Mouse (Mus musculus): ENCODE results near the gene Nr1d1. TPM values are rescaled to one million over a fixed set of nuclear protein-coding genes. Genes with fewer than 3 reads are reported as not detected.

The Nr1d1 gene
- polyA plus RNA-seq, 1 experiment from 2014 or later = 2.1 TPM

GRCm38 (mm10) chr11:98766816-98767215, 8.3 kb downstream of the Nr1d1 start:
- peaks cover 41% of the 10 kb centered on the region for H3K4me1 ChIP-seq
- peak overlapping the region; percentile 45; the same call in 1 of the 2 replicates for H3K9ac ChIP-seq
- H3K9me3 ChIP-seq = no peaks in the 10 kb centered on the region
- H3K4me2 ChIP-seq = peak overlapping the region; percentile 47
- peaks cover 64% of the 10 kb centered on the region for H3K36me3 ChIP-seq (replicated peaks)
- WGBS = 60% methylated on average over 5 of the region's 5 CpGs
- ATAC-seq (ENCODE audit: low FRiP score) = peak; percentile 36
- no peaks in the 10 kb centered on the region for H3K27me3 ChIP-seq
- H3K27ac ChIP-seq = peak overlapping the region; percentile 57
- H3K4me3 ChIP-seq (replicated peaks) = no peak overlapping the region

DNA sequence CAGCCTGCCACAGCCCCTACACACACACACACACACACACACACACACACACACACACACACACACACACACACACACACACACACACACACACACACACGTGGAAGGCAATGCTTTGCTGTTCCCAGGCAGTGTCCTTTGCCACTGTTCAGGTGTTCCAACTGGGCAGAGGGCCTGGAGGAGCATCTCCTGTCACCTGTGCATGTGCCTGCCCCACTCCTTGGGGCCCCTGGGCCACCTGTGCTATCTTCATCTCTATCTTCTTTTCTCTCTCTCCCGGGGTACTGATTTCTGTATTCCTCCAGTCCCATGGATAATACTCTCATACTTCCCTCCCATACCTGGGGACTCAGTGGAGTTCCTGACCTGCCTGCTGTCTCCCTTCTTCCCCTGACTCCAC, 8.8 kb downstream of the Nr1d1 start:
- peaks cover 41% of the 10 kb centered on the region for H3K4me1 ChIP-seq
- H3K36me3 ChIP-seq (replicated peaks) = peaks cover 62% of the 10 kb centered on the region
- no peak; the same call in 1 of the 2 replicates for ATAC-seq (ENCODE audit: low FRiP score)
- no peak overlapping the region for H3K4me3 ChIP-seq (replicated peaks)
- H3K4me2 ChIP-seq = no peak overlapping the region
- H3K27me3 ChIP-seq = no peaks in the 10 kb centered on the region
- no peaks in the 10 kb centered on the region for H3K9me3 ChIP-seq
- H3K9ac ChIP-seq = peak overlapping the region; percentile 45; the same call in 1 of the 2 replicates
- H3K27ac ChIP-seq = peak overlapping the region; percentile 57
- WGBS = 70% methylated on average over 1 of the region's 2 CpGs

- no peaks in the 10 kb centered on the region for H3K9me3 ChIP-seq
- peaks cover 41% of the 10 kb centered on the region for H3K4me1 ChIP-seq
- H3K36me3 ChIP-seq (replicated peaks) = peaks cover 60% of the 10 kb centered on the region
- H3K4me3 ChIP-seq (replicated peaks) = no peak overlapping the region
- no peak overlapping the region; the same call in 1 of the 2 replicates for H3K4me2 ChIP-seq
- H3K27me3 ChIP-seq = no peaks in the 10 kb centered on the region
- ATAC-seq (ENCODE audit: low FRiP score) = no peak
- 48% methylated on average over 9 of the region's 9 CpGs for WGBS
- H3K27ac ChIP-seq = peak overlapping the region; percentile 57
- peak overlapping the region; percentile 45 for H3K9ac ChIP-seq
These were observed 9.5 kb downstream of the Nr1d1 start for GRCm38 (mm10) chr11:98765421-98766309.

DNA sequence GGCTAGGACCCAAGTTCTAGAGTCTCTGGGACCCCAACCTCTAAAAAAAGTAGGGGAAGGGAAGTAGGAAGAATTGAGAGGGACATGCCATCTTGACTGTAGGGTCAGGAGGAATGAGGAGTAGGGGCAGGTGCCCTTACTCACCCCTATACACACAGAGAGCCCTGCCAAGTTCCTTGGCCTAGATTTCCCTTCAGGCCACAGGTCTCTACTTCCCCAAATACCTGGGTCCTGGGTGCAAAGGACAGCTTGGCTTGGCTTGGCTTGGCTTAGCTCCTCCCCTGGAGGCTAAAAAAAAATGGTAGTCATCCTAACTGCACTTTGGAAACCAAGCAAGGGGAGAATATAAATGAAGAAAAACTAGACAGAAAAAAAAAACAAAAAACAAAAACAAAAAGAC, 10.4 kb downstream of the Nr1d1 start:
- no peak overlapping the region for H3K27ac ChIP-seq
- H3K36me3 ChIP-seq (replicated peaks) = peaks cover 56% of the 10 kb centered on the region

DNA sequence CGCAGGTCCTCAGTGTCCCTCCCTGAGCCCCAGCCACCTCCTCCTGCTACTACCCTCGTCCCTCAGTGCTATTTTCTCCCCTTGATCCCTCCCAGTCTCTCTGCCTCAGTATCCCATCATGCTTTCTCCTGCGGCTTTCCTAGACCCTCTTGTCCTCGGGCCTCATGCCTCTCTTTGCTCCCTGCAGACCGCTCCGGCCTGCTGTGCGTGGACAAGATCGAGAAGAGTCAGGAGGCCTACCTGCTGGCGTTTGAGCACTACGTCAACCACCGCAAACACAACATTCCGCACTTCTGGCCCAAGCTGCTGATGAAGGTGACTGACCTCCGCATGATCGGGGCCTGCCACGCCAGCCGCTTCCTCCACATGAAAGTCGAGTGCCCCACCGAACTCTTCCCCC, 11.0 kb downstream of the Nr1d1 start:
- Histone ChIP-seq H3K4me3 (replicated peaks) (no peak overlapping the region), H3K9me3 (no peaks in the 10 kb centered on the region), H3K4me1 (peaks cover 41% of the 10 kb centered on the region), H3K36me3 (replicated peaks) (peaks cover 54% of the 10 kb centered on the region), H3K27ac (no peak overlapping the region), H3K4me2 (no peak overlapping the region), H3K27me3 (no peaks in the 10 kb centered on the region), H3K9ac (no peak overlapping the region)
- no peak for ATAC-seq (ENCODE audit: low FRiP score)
- WGBS = 85% methylated on average over 18 of the region's 18 CpGs

More for the DNA sequence above, 10.4 kb downstream of the Nr1d1 start:
- Histone ChIP-seq H3K9ac (no peak overlapping the region), H3K4me3 (replicated peaks) (no peak overlapping the region), H3K4me2 (no peak overlapping the region), H3K4me1 (peaks cover 41% of the 10 kb centered on the region), H3K27me3 (no peaks in the 10 kb centered on the region), H3K9me3 (no peaks in the 10 kb centered on the region)
- ATAC-seq (ENCODE audit: low FRiP score) = no peak

DNA sequence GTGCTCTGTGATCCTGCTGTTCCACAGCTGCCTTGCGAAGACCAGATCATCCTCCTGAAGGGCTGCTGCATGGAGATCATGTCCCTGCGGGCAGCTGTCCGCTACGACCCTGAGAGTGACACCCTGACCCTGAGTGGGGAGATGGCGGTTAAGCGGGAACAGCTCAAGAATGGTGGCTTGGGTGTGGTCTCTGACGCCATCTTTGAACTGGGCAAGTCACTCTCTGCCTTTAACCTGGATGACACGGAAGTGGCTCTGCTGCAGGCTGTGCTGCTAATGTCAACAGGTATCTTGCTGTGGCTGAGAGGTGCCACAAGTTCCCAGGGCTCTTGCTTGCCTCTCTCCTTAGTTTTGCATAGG, 11.7 kb downstream of the Nr1d1 start:
- no peak for ATAC-seq (ENCODE audit: low FRiP score)
- no peak overlapping the region for H3K27ac ChIP-seq
- 89% methylated on average over 8 of the region's 8 CpGs for WGBS

GRCm38 (mm10) chr11:98762756-98763501, 12.2 kb downstream of the Nr1d1 start:
- 68% methylated on average over 17 of the region's 17 CpGs for WGBS

More for the DNA sequence above, 11.7 kb downstream of the Nr1d1 start:
- H3K9ac ChIP-seq = no peak overlapping the region
- peaks cover 35% of the 10 kb centered on the region for H3K4me1 ChIP-seq
- H3K36me3 ChIP-seq (replicated peaks) = peaks cover 56% of the 10 kb centered on the region
- no peak overlapping the region for H3K4me3 ChIP-seq (replicated peaks)
- H3K4me2 ChIP-seq = no peak overlapping the region
- no peaks in the 10 kb centered on the region for H3K27me3 ChIP-seq
- no peaks in the 10 kb centered on the region for H3K9me3 ChIP-seq

DNA sequence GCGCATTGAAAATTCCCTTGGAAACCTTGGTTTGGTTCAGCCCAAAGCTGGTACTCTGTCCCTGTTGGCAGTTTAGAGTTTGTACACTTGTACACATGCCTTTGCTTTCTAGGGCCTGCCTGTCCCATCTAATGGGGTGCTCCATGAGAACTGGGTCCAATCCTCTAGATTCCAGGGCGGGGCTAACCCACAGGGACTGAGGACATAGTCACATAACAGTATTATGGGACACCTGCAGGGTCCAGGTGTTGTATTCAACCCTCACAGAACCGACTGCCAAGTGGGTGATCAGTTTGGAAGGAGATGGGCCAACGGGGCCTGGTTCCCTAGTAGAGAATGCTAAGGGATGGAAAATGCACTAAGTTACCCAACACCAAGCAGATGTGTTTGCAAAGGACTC, 13.2 kb downstream of the Nr1d1 start:
- ATAC-seq (ENCODE audit: low FRiP score) = no peak
- no peak overlapping the region for H3K4me2 ChIP-seq
- 93% methylated on average over 4 of the region's 4 CpGs for WGBS
- H3K4me1 ChIP-seq = peaks cover 19% of the 10 kb centered on the region
- no peak overlapping the region for H3K9ac ChIP-seq
- no peak overlapping the region for H3K4me3 ChIP-seq (replicated peaks)
- H3K9me3 ChIP-seq = no peaks in the 10 kb centered on the region
- H3K27ac ChIP-seq = no peak overlapping the region
- H3K27me3 ChIP-seq = no peaks in the 10 kb centered on the region
- peaks cover 68% of the 10 kb centered on the region for H3K36me3 ChIP-seq (replicated peaks)

More at GRCm38 (mm10) chr11:98762756-98763501, 12.2 kb downstream of the Nr1d1 start:
- ATAC-seq (ENCODE audit: low FRiP score) = no peak
- H3K36me3 ChIP-seq (replicated peaks) = peaks cover 60% of the 10 kb centered on the region
- no peak overlapping the region for H3K9ac ChIP-seq
- H3K9me3 ChIP-seq = no peaks in the 10 kb centered on the region
- no peaks in the 10 kb centered on the region for H3K27me3 ChIP-seq
- peaks cover 29% of the 10 kb centered on the region for H3K4me1 ChIP-seq
- no peak overlapping the region for H3K27ac ChIP-seq
- H3K4me3 ChIP-seq (replicated peaks) = no peak overlapping the region
- H3K4me2 ChIP-seq = no peak overlapping the region

DNA sequence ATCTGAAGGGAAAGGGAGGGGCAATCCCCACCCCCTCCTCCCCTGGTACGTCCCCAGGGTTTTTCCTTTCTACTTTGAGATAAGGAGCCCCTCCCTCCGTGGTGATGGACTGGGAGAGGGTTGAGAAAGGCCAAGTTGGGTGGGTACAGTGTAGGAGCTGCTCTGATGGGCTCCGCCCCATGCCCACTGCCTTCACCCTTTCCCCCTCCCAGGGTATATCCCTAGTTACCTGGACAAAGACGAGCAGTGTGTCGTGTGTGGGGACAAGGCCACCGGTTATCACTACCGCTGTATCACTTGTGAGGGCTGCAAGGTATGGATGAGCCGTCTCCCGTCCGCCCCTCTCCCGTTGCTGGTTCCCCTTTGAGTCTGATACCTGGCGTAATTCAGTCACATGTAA, 18.4 kb downstream of the Nr1d1 start:
- no peak overlapping the region for H3K4me3 ChIP-seq (replicated peaks)
- ATAC-seq (ENCODE audit: low FRiP score) = no peak
- no peak overlapping the region for H3K9ac ChIP-seq
- H3K9me3 ChIP-seq = no peaks in the 10 kb centered on the region
- H3K4me1 ChIP-seq = peaks cover 25% of the 10 kb centered on the region
- 85% methylated on average over 12 of the region's 12 CpGs for WGBS
- no peaks in the 10 kb centered on the region for H3K27me3 ChIP-seq
- no peak overlapping the region for H3K27ac ChIP-seq
- no peak overlapping the region for H3K4me2 ChIP-seq
- H3K36me3 ChIP-seq (replicated peaks) = peaks cover 54% of the 10 kb centered on the region

DNA sequence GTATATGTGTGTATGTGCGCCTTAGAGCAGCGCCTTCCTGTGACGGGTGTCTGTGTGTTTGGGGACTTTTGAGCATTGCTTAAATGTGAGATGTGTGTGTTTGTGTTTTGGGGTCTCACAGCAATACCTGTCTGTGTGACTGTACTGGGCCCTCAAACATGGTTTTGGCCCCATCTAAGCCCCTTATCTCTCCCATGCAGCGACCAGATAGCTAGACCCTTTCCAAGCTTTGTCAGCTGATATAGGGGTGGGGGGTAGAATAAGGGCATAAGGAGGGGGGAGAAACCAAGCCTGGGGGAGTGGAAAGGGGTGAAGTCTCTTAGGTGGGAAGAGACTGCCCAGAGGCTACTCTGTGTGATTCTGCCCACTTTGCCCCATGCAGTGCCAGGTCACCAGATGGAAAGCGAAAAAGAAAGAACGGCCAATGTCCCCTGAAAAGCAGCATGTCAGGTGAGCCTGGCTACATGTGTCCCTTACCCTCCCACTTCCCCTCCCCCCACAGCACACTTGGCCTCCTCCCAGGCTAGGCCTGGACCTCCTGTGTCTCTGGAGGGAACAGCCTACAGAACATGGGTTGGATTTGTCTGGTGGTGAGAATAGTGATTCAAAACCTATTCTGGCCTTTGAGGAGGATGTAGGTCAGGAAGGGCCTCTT, 19.3 kb downstream of the Nr1d1 start:
- H3K4me3 ChIP-seq (replicated peaks) = no peak overlapping the region
- WGBS = 93% methylated on average over 6 of the region's 6 CpGs
- H3K4me2 ChIP-seq = no peak overlapping the region
- no peak overlapping the region for H3K9ac ChIP-seq
- H3K9me3 ChIP-seq = no peaks in the 10 kb centered on the region
- H3K27me3 ChIP-seq = no peaks in the 10 kb centered on the region
- H3K4me1 ChIP-seq = peaks cover 34% of the 10 kb centered on the region
- H3K36me3 ChIP-seq (replicated peaks) = peaks cover 49% of the 10 kb centered on the region
- H3K27ac ChIP-seq = no peak overlapping the region
- no peak for ATAC-seq (ENCODE audit: low FRiP score)

GRCm38 (mm10) chr11:98754621-98755181, 20.4 kb downstream of the Nr1d1 start:
- Histone ChIP-seq H3K4me1 (peaks cover 45% of the 10 kb centered on the region), H3K4me2 (no peak overlapping the region), H3K27me3 (no peaks in the 10 kb centered on the region), H3K9ac (peak overlapping the region; percentile 12; the same call in 1 of the 2 replicates), H3K4me3 (replicated peaks) (no peak overlapping the region), H3K9me3 (no peaks in the 10 kb centered on the region), H3K27ac (peak overlapping the region; percentile 53; the same call in 1 of the 2 replicates), H3K36me3 (replicated peaks) (peaks cover 42% of the 10 kb centered on the region)
- 25% methylated on average over 7 of the region's 7 CpGs for WGBS
- peak; percentile 59 for ATAC-seq (ENCODE audit: low FRiP score)

DNA sequence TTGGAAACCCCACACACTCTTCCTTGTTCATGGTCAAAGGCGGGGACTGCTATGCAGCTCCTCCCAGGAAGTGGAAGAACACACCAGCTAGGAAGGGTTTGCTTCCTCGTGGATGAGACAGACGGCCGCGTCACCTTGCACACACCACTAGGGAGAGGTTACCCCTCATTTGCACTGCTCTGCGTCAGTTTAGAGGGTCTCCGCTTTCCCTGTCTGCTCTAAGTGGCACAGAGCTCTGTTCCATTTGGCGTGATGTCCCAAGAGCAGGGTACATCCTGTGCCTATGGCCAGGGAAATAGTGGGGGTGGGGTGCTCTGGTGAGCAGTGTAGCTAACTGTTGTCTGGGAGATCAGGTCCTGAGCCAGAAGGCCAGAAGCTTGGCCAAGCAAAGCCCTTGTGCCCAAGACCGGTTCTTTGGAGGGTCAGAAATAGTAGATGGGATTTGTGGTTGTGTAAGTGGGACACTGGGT, 20.9 kb downstream of the Nr1d1 start:
- H3K4me2 ChIP-seq = no peak overlapping the region
- H3K36me3 ChIP-seq (replicated peaks) = peaks cover 40% of the 10 kb centered on the region
- H3K4me3 ChIP-seq (replicated peaks) = no peak overlapping the region
- no peak for ATAC-seq (ENCODE audit: low FRiP score)
- H3K9ac ChIP-seq = peak overlapping the region; percentile 12; the same call in 1 of the 2 replicates
- peak overlapping the region; percentile 53 for H3K27ac ChIP-seq
- H3K4me1 ChIP-seq = peaks cover 51% of the 10 kb centered on the region
- WGBS = 78% methylated on average over 9 of the region's 9 CpGs
- no peaks in the 10 kb centered on the region for H3K9me3 ChIP-seq
- no peaks in the 10 kb centered on the region for H3K27me3 ChIP-seq
